Mouse (Mus musculus): ENCODE results near the gene Dnajb5.
"Not testable (repeated sequence)": the region's sequence is repeated elsewhere in the genome, so short reads cannot be mapped to it uniquely, and the experiment has no call there.

Dnajb5 gene

GRCm38 (mm10) chr4:42965039-42965719, 15.6 kb downstream of the Dnajb5 start:
- peak; percentile 44 for DNase-seq (ENCODE audit: extremely low spot score, low spot score)

- DNase-seq (ENCODE audit: extremely low spot score, low spot score): no peak
Measured at GRCm38 (mm10) chr4:42969304-42969703, 19.7 kb downstream of the Dnajb5 start, which contains the start of gene 1700022I11Rik. Gene 1700022I11Rik (plus strand): TSS chr4:42969604.

GRCm38 (mm10) chr4:42972952-42973351, 23.3 kb downstream of the Dnajb5 start:
- no peak for DNase-seq (ENCODE audit: extremely low spot score, low spot score)

- DNase-seq (ENCODE audit: extremely low spot score, low spot score): no peak
Measured at GRCm38 (mm10) chr4:42973868-42974267, 24.3 kb downstream of the Dnajb5 start.

GRCm38 (mm10) chr4:42978062-42978461, 28.4 kb downstream of the Dnajb5 start:
- DNase-seq (ENCODE audit: extremely low spot score, low spot score): no peak

- DNase-seq (ENCODE audit: extremely low spot score, low spot score): not testable (repeated sequence)
Measured at GRCm38 (mm10) chr4:42980467-42980866, 30.9 kb downstream of the Dnajb5 start.

GRCm38 (mm10) chr4:42988296-42988695, 38.7 kb downstream of the Dnajb5 start:
- DNase-seq (ENCODE audit: extremely low spot score, low spot score): no peak

- DNase-seq (ENCODE audit: extremely low spot score, low spot score): no peak
Measured at GRCm38 (mm10) chr4:42998022-42998421, 48.4 kb downstream of the Dnajb5 start.

- DNase-seq (ENCODE audit: extremely low spot score, low spot score): peak; percentile 88
Measured at GRCm38 (mm10) chr4:42999451-43000140, 50.0 kb downstream of the Dnajb5 start.

- peak; percentile 97 for DNase-seq (ENCODE audit: extremely low spot score, low spot score)
Measured at GRCm38 (mm10) chr4:43000141-43000986, 50.8 kb downstream of the Dnajb5 start, which contains the start of gene Vcp. Gene Vcp (minus strand): TSS chr4:43000507.

- DNase-seq (ENCODE audit: extremely low spot score, low spot score): no peak
Measured at GRCm38 (mm10) chr4:43001272-43001671, 51.7 kb downstream of the Dnajb5 start.

- no peak for DNase-seq (ENCODE audit: extremely low spot score, low spot score)
Measured at GRCm38 (mm10) chr4:43002756-43003439, 53.3 kb downstream of the Dnajb5 start.

- no peak for DNase-seq (ENCODE audit: extremely low spot score, low spot score)
Measured at GRCm38 (mm10) chr4:43004951-43005350, 55.3 kb downstream of the Dnajb5 start.

- DNase-seq (ENCODE audit: extremely low spot score, low spot score): no peak
Measured at GRCm38 (mm10) chr4:43005765-43006164, 56.2 kb downstream of the Dnajb5 start.

All from neural tube, embryonic 10.5 days (tissue).